Mouse (Mus musculus) liver, postnatal 0 days (tissue): ENCODE measurements around the gene Phip. TPM values are rescaled to one million over a fixed set of nuclear protein-coding genes. Genes with fewer than 3 reads are reported as not detected.

Source experiments
- ATAC-seq: fragments of 200-750 bp; cut with Nextera tagmentation; 2 replicates; pipeline ENCODE4 v1.8.0; 2017; ENCODE audit warnings: mild to moderate bottlenecking, moderate library complexity
- DNase-seq: peaks from one replicate; pipeline ENCODE4 v3.0.0-alpha.2; 2016
- H3K27ac ChIP-seq: fragments of 300-500 bp; sonication (generic); 2 replicates; pipeline ENCODE4 v1.5.1; 2014; ENCODE audit warnings: antibody characterized with exemption, moderate library complexity, mild to moderate bottlenecking, low read depth
- H3K27me3 ChIP-seq: fragments of 300-500 bp; sonication (generic); 2 replicates; pipeline ENCODE4 v1.6.1; 2014; ENCODE audit warnings: low read length, control low read depth, mixed read lengths; ENCODE audit not compliant: insufficient read depth
- H3K36me3 ChIP-seq: fragments of 300-500 bp; sonication (generic); replicated peaks from 2 replicates; pipeline ENCODE4 v1.6.1; 2014; ENCODE audit warnings: mild to moderate bottlenecking, control low read depth, low read length, moderate library complexity, mixed read lengths; ENCODE audit not compliant: insufficient read depth
- H3K4me1 ChIP-seq: fragments of 300-500 bp; sonication (generic); 2 replicates; pipeline ENCODE4 v1.6.1; 2014; ENCODE audit warnings: antibody characterized with exemption, mild to moderate bottlenecking, control low read depth; ENCODE audit not compliant: insufficient read depth
- H3K4me2 ChIP-seq: fragments of 300-500 bp; sonication (generic); 2 replicates; pipeline ENCODE4 v1.6.1; 2014; ENCODE audit warnings: low read depth, mild to moderate bottlenecking, low read length, moderate library complexity, mixed read lengths
- H3K4me3 ChIP-seq: fragments of 300-500 bp; sonication (generic); 2 replicates; pipeline ENCODE4 v1.5.1; 2014; ENCODE audit warnings: low read depth, low read length
- H3K9ac ChIP-seq: fragments of 300-500 bp; sonication (generic); replicated peaks from 2 replicates; pipeline ENCODE4 v1.6.1; 2014; ENCODE audit warnings: mild to moderate bottlenecking, moderate library complexity
- H3K9me3 ChIP-seq: fragments of 300-500 bp; sonication (generic); 2 replicates; pipeline ENCODE4 v1.6.1; 2016; ENCODE audit warnings: mild to moderate bottlenecking, control low read depth, low read length, mixed read lengths
- CTCF ChIP-seq: sonication (generic); IDR thresholded peaks from 2 replicates; pipeline ENCODE4 v1.5.1; 2016; ENCODE audit warnings: antibody characterized with exemption, low read depth
- EP300 ChIP-seq: IDR thresholded peaks from 2 replicates; pipeline ENCODE4 v1.6.1; 2016; ENCODE audit warnings: antibody characterized with exemption, low read depth, mild to moderate bottlenecking
- WGBS: fragments of 180-500 bp; shearing (Covaris S2); extraction: QIAGEN DNeasy Blood & Tissue Kit; methylation state at CpG from one replicate; pipeline ENCODE4 v1.1.7; 2014; ENCODE audit not compliant: insufficient replicate concordance; 5-methylcytosine and 5-hydroxymethylcytosine counted together
- polyA plus RNA-seq: library from polyadenylated mRNA; unstranded; fragments of >200 nt; fragmentation: Nextera tagmentation; extraction: Ambion mirVana; gene quantifications from 2 replicates; pipeline ENCODE4 v1.2.1, GENCODE M21; 2015

Phip gene
- polyA plus RNA-seq, 1 experiment from 2014 or later = 15.4 TPM

GRCm38 (mm10) chr9:82967076-82967621 is 8.2 kb downstream of the Phip start:
- Histone ChIP-seq H3K4me3 (no peak overlapping the region), H3K27me3 (no peaks in the 10 kb centered on the region), H3K4me1 (no peaks in the 10 kb centered on the region), H3K9me3 (no peaks in the 10 kb centered on the region), H3K27ac (no peak overlapping the region), H3K36me3 (peaks cover 11% of the 10 kb centered on the region), H3K9ac (no peak overlapping the region), H3K4me2 (no peak overlapping the region)
- DNase-seq = no peak
- no peak for ATAC-seq
- WGBS = 84% methylated on average over 8 of the region's 8 CpGs
- TF ChIP-seq EP300 (no peak), CTCF (no peak)

GRCm38 (mm10) chr9:82963981-82964380 is 11.3 kb downstream of the Phip start:
- no peaks in the 10 kb centered on the region for H3K9me3 ChIP-seq
- 89% methylated on average over 4 of the region's 4 CpGs for WGBS

GRCm38 (mm10) chr9:82961352-82961751 is 14.0 kb downstream of the Phip start:
- Histone ChIP-seq H3K4me1 (no peaks in the 10 kb centered on the region), H3K27ac (no peak overlapping the region), H3K4me2 (no peak overlapping the region), H3K27me3 (no peaks in the 10 kb centered on the region), H3K4me3 (no peak overlapping the region), H3K9me3 (no peaks in the 10 kb centered on the region), H3K9ac (no peak overlapping the region), H3K36me3 (peaks cover 19% of the 10 kb centered on the region)
- WGBS = 86% methylated on average over 2 of the region's 2 CpGs
- DNase-seq = no peak
- no peak for ATAC-seq
- TF ChIP-seq EP300 (no peak), CTCF (no peak)

More at GRCm38 (mm10) chr9:82963981-82964380, 11.3 kb downstream of the Phip start:
- Histone ChIP-seq H3K9ac (no peak overlapping the region), H3K4me3 (no peak overlapping the region), H3K36me3 (peaks cover 9% of the 10 kb centered on the region), H3K27ac (no peak overlapping the region), H3K4me2 (no peak overlapping the region), H3K27me3 (no peaks in the 10 kb centered on the region), H3K4me1 (no peaks in the 10 kb centered on the region)
- no peak for TF ChIP-seq CTCF
- TF ChIP-seq EP300 = no peak
- DNase-seq (no peak), ATAC-seq (no peak)

GRCm38 (mm10) chr9:82955267-82955666 is 20.0 kb downstream of the Phip start:
- H3K27ac ChIP-seq = no peak overlapping the region
- no peak overlapping the region for H3K9ac ChIP-seq
- DNase-seq = no peak
- no peaks in the 10 kb centered on the region for H3K27me3 ChIP-seq
- H3K9me3 ChIP-seq = no peaks in the 10 kb centered on the region
- H3K4me3 ChIP-seq = no peak overlapping the region
- no peak for ATAC-seq
- TF ChIP-seq EP300 (no peak), CTCF (peak; percentile 44)
- no peaks in the 10 kb centered on the region for H3K4me1 ChIP-seq
- H3K4me2 ChIP-seq = no peak overlapping the region
- peaks cover 30% of the 10 kb centered on the region for H3K36me3 ChIP-seq
- WGBS = 81% methylated on average over 4 of the region's 4 CpGs

- ATAC-seq (no peak), DNase-seq (no peak)
- Histone ChIP-seq H3K9ac (no peak overlapping the region), H3K27ac (no peak overlapping the region), H3K4me3 (no peak overlapping the region), H3K4me1 (no peaks in the 10 kb centered on the region), H3K27me3 (no peaks in the 10 kb centered on the region), H3K36me3 (peaks cover 19% of the 10 kb centered on the region), H3K9me3 (no peaks in the 10 kb centered on the region), H3K4me2 (no peak overlapping the region)
- TF ChIP-seq EP300 = no peak
- TF ChIP-seq CTCF = no peak
These were observed 23.0 kb downstream of the Phip start for GRCm38 (mm10) chr9:82952330-82952729.

GRCm38 (mm10) chr9:82951435-82952004 is 23.8 kb downstream of the Phip start:
- no peak overlapping the region for H3K4me3 ChIP-seq
- H3K9ac ChIP-seq = no peak overlapping the region
- H3K9me3 ChIP-seq = no peaks in the 10 kb centered on the region
- no peaks in the 10 kb centered on the region for H3K27me3 ChIP-seq
- ATAC-seq (no peak), DNase-seq (no peak)
- peaks cover 16% of the 10 kb centered on the region for H3K36me3 ChIP-seq
- H3K27ac ChIP-seq = no peak overlapping the region
- WGBS = 94% methylated on average over 2 of the region's 2 CpGs
- H3K4me1 ChIP-seq = no peaks in the 10 kb centered on the region
- TF ChIP-seq CTCF (no peak), EP300 (0 out of 2 replicates have a peak, but pooled peaks have one; percentile 22)
- H3K4me2 ChIP-seq = no peak overlapping the region
